Mouse (Mus musculus) heart, adult 11 months (tissue): ENCODE data around the gene Gm14408.
"Not testable (repeated sequence)": the region's sequence is repeated elsewhere in the genome, so short reads cannot be mapped to it uniquely, and the experiment has no call there.

Source experiments
- DNase-seq: peaks from one replicate; pipeline ENCODE4 v3.0.0; 2022

Gm14408 gene

GRCm38 (mm10) chr2:176830840-176831239 is at the start of gene Gm14408:
TSS of gene Gm14408 (plus strand) at chr2:176831140.
- not testable (repeated sequence) for DNase-seq

DNA sequence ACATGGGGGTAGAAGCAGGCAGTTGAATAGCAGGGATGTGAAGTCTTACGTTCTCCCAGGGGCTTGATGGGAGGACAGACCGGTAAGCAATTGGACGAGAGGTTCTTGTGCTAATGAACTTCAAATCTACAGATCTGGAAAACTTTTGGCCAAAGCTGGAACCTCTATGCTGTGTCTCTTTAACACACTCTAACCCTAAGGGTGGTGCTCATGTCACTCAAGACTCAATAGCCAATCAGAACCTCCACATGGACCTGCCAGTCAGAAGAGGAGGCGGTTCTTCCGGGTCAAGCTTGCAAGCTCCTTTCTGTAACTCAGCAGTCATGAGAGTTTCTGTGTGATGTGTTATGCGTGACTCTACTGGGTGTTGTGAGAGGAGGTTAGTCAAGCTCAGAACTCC is 32.6 kb upstream of the Gm14408 start, which contains the start of gene Gm14295:
Gm14295 (plus strand) TSS at position 301 of the 400 bp plus-strand sequence.
- DNase-seq = not testable (repeated sequence)

- DNase-seq = peak; percentile 57
These were observed 32.2 kb upstream of the Gm14408 start for GRCm38 (mm10) chr2:176798785-176799184.
